Mouse (Mus musculus) lung, adult 2 months (tissue): ENCODE data around the gene AW011738.

Source experiments
- CTCF ChIP-seq: fragments of 200-500 bp; IDR thresholded peaks from 2 replicates; pipeline ENCODE4 v1.5.1; 2011; ENCODE audit warnings: mild to moderate bottlenecking, low read length, control low read depth; ENCODE audit not compliant: insufficient read depth
- POLR2A ChIP-seq: fragments of 200-500 bp; IDR thresholded peaks from 2 replicates; pipeline ENCODE4 v1.6.1; 2011; ENCODE audit warnings: low read depth, mild to moderate bottlenecking, control low read depth, low read length, borderline replicate concordance; ENCODE audit errors: extremely low read depth

- TF ChIP-seq CTCF (no peak), POLR2A (no peak)
Measured at GRCm38 (mm10) chr4:156253043-156253442, 49.9 kb downstream of the AW011738 start.
